Mouse (Mus musculus): ENCODE results near the gene Olfr544.
A peak's percentile ranks its signal among the peaks of the same experiment; 100 is the strongest.

The Olfr544 gene

GRCm38 (mm10) chr7:102477377-102477776 lies 10.7 kb downstream of the Olfr544 start:
- no peak for DNase-seq (ENCODE audit: low spot score in 2 of 2)

- no peak for DNase-seq (ENCODE audit: low spot score in 2 of 2)
Observed at GRCm38 (mm10) chr7:102476601-102477000, 11.5 kb downstream of the Olfr544 start.

GRCm38 (mm10) chr7:102472675-102473074 lies 15.4 kb downstream of the Olfr544 start:
- DNase-seq (ENCODE audit: low spot score in 2 of 2): no peak

DNA sequence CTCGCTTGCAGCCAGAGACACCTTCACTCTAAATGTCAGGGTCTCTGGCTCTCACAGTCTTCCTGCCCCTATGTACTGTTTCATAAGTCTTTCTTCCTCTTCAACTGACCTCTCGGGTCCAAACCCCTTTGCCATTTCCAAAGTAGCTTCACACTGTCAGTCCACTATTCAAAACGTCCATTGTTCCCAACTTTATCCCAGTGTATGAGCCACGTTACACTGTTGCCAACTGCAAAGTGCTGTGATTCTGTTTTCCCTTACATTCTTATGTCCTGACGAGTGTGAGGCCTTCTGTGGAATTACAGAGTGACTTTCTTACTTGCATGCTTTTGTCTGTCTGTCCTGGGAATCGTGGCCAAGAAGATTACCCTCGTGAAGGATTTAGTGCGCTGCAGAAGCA lies 20.5 kb downstream of the Olfr544 start:
- DNase-seq (ENCODE audit: low spot score in 2 of 2): no peak

- no peak for DNase-seq (ENCODE audit: low spot score in 2 of 2)
Observed at GRCm38 (mm10) chr7:102458618-102459380, 29.3 kb downstream of the Olfr544 start.

DNA sequence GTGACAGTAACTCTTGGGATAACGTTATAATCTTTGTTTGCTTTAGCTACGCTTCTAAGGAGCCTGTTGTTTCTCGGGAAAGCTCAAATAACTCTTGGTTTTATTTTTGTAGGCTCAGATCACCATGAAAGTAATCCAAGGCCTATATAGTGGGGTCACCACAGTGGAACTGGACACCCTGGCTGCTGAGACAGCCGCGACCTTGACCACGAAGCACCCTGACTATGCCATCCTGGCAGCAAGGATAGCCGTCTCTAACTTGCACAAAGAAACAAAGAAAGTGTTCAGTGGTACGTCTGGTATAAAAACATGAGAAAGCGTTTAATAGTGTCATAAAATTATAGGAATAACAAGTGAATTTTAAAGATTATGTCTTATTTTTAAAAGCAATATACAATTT lies 41.7 kb downstream of the Olfr544 start:
- DNase-seq (ENCODE audit: low spot score in 2 of 2): no peak

DNA sequence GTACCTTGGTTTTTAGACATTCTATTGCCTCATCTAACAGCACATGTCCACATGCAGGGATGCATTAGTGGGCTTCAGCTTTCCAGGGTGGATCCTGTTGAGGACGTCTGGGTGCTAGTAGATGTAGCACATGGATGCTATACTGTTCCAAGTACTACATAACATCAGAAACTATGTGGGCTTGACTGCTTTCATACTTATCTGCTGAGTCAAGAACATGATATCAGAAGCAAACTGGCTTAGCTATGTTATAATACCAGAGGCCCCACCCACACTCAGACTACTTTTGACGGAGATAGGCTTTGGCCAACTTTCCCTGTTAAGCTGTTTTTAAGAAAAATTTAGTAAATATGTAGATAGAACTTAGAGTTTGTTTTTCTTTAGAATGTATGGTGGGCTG lies 43.8 kb downstream of the Olfr544 start:
- DNase-seq (ENCODE audit: low spot score in 2 of 2): no peak

DNA sequence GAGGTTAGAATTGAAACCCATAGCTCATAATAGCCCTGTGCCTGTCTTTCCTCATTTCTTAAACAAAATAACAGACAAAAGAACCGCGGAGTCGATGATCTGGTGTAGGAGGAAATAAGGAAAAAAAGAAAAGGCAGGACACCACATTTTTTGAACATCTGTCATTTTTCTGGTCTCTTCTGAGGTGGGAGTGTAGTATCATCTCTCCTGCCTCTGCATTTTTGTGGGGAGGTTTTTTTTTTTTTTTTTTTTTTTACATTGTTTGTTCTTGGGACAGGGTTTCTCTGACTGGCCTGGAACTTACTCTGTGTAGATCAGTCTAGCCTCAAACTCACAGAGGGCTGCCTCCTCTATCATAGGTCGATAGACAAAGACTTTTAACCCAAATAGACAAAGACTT lies 45.7 kb downstream of the Olfr544 start:
- DNase-seq (ENCODE audit: low spot score in 2 of 2): no peak

- peak; percentile 87 to 96 for DNase-seq (ENCODE audit: low spot score in 2 of 2)
Observed at GRCm38 (mm10) chr7:102441657-102442391, 46.3 kb downstream of the Olfr544 start, which contains the start of gene Rrm1. Gene Rrm1 (plus strand): TSS chr7:102441695.

GRCm38 (mm10) chr7:102440822-102441656 lies 47.1 kb downstream of the Olfr544 start:
- DNase-seq (ENCODE audit: low spot score in 2 of 2): no peak

- DNase-seq (ENCODE audit: low spot score in 2 of 2): no peak
Observed at GRCm38 (mm10) chr7:102434344-102434743, 53.8 kb downstream of the Olfr544 start.

Measured in frontal cortex, postnatal 25 days (tissue).